Mouse (Mus musculus) limb, embryonic 12.5 days (tissue): Measurements from ENCODE around the gene Rnase11. TPM values are rescaled to one million over a fixed set of nuclear protein-coding genes. Genes with fewer than 3 reads are reported as not detected.

ENCODE experiments used
- ATAC-seq: fragments of 200-750 bp; cut with Nextera tagmentation; 2 replicates; pipeline ENCODE4 v1.8.0; 2017; ENCODE audit warnings: low read depth, moderate TSS enrichment; ENCODE audit not compliant: insufficient number of reproducible peaks, insufficient read depth, low FRiP score, low TSS enrichment
- H3K27ac ChIP-seq: fragments of 300-500 bp; sonication (generic); 2 replicates; pipeline ENCODE4 v1.5.1; 2016; ENCODE audit warnings: mild to moderate bottlenecking, moderate library complexity
- H3K27me3 ChIP-seq: fragments of 300-500 bp; sonication (generic); 2 replicates; pipeline ENCODE4 v1.6.1; 2016; ENCODE audit warnings: mild to moderate bottlenecking, moderate library complexity
- H3K36me3 ChIP-seq: fragments of 300-500 bp; sonication (generic); 2 replicates; pipeline ENCODE4 v1.6.1; 2016; ENCODE audit warnings: mild to moderate bottlenecking, moderate library complexity
- H3K4me1 ChIP-seq: fragments of 300-500 bp; sonication (generic); replicated peaks from 2 replicates; pipeline ENCODE4 v1.6.1; 2016
- H3K4me2 ChIP-seq: fragments of 300-500 bp; sonication (generic); 2 replicates; pipeline ENCODE4 v1.6.1; 2016; ENCODE audit warnings: mild to moderate bottlenecking, moderate library complexity
- H3K4me3 ChIP-seq: fragments of 300-500 bp; sonication (generic); replicated peaks from 2 replicates; pipeline ENCODE4 v1.5.1; 2016; ENCODE audit warnings: mild to moderate bottlenecking
- H3K9ac ChIP-seq: fragments of 300-500 bp; sonication (generic); replicated peaks from 2 replicates; pipeline ENCODE4 v1.6.1; 2016; ENCODE audit warnings: mild to moderate bottlenecking, moderate library complexity
- H3K9me3 ChIP-seq: fragments of 300-500 bp; sonication (generic); 2 replicates; pipeline ENCODE4 v1.6.1; 2016; ENCODE audit warnings: mild to moderate bottlenecking, moderate library complexity
- WGBS: fragments of 180-500 bp; shearing (Covaris S2); methylation state at CpG from one replicate; pipeline ENCODE4 v1.1.7; 2016; 5-methylcytosine and 5-hydroxymethylcytosine counted together
- polyA plus RNA-seq: library from polyadenylated mRNA; unstranded; fragments of >200 nt; fragmentation: Nextera tagmentation; extraction: Ambion mirVana; gene quantifications from 2 replicates; pipeline ENCODE4 v1.2.1, GENCODE M21; 2016

Rnase11 gene
- polyA plus RNA-seq, 1 experiment from 2014 or later: not detected

GRCm38 (mm10) chr14:51074335-51074734 is 24.4 kb upstream of the Rnase11 start, which contains the start of gene Olfr750:
TSS of gene Olfr750 (minus strand) at chr14:51074435.
- H3K4me3 ChIP-seq: no peak within 1 kb of the TSS
- WGBS: 88% methylated on average over 3 of the region's 3 CpGs
- ATAC-seq: no peak
- no peaks in the 10 kb centered on the region for H3K9me3 ChIP-seq
- H3K4me2 ChIP-seq: no peak within 1 kb of the TSS
- no peak within 1 kb of the TSS for H3K27ac ChIP-seq
- no peaks in the 10 kb centered on the region for H3K27me3 ChIP-seq
- no peak within 1 kb of the TSS for H3K9ac ChIP-seq
- no peaks in the 10 kb centered on the region for H3K36me3 ChIP-seq
- H3K4me1 ChIP-seq: no peaks in the 10 kb centered on the region

DNA sequence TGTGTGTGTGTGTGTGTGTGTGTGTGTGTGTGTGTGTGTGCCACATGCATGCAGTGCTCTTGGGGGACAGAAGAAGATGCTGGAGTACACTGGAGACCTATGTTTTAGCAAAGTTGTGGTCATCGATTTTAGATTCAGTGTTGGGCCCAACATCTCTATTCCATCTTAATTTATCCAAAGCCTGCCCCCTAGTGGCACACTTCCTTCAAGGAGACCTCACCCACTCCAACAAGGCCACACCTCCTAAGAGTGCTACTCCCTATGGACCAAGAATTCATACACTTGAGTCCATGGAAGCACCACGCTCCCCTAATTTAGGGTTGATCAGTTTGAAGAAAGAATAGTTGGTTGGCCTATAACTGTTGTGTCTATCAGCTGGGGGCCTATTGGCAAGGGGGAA is 19.7 kb upstream of the Rnase11 start:
- no peaks in the 10 kb centered on the region for H3K27me3 ChIP-seq
- H3K4me2 ChIP-seq: no peak overlapping the region
- H3K4me1 ChIP-seq: no peaks in the 10 kb centered on the region
- no peak overlapping the region for H3K9ac ChIP-seq
- H3K36me3 ChIP-seq: no peaks in the 10 kb centered on the region
- 94% methylated on average over 2 of the region's 2 CpGs for WGBS
- no peak overlapping the region for H3K27ac ChIP-seq
- no peaks in the 10 kb centered on the region for H3K9me3 ChIP-seq
- H3K4me3 ChIP-seq: no peak overlapping the region
- ATAC-seq: no peak

- no peak overlapping the region for H3K9ac ChIP-seq
- H3K27me3 ChIP-seq: no peaks in the 10 kb centered on the region
- H3K36me3 ChIP-seq: no peaks in the 10 kb centered on the region
- H3K4me1 ChIP-seq: no peaks in the 10 kb centered on the region
- no peak overlapping the region for H3K4me2 ChIP-seq
- no peak for ATAC-seq
- 93% methylated on average over 5 of the region's 5 CpGs for WGBS
- no peak overlapping the region for H3K4me3 ChIP-seq
- H3K27ac ChIP-seq: no peak overlapping the region
- no peaks in the 10 kb centered on the region for H3K9me3 ChIP-seq
These were observed 19.0 kb upstream of the Rnase11 start for GRCm38 (mm10) chr14:51068956-51069355.

- Histone ChIP-seq H3K36me3 (no peaks in the 10 kb centered on the region), H3K27me3 (no peaks in the 10 kb centered on the region), H3K4me1 (no peaks in the 10 kb centered on the region; the same call in 1 of the 2 replicates), H3K27ac (no peak overlapping the region), H3K4me3 (no peak overlapping the region), H3K4me2 (no peak overlapping the region), H3K9ac (no peak overlapping the region), H3K9me3 (no peaks in the 10 kb centered on the region)
- 79% methylated on average over 5 of the region's 5 CpGs for WGBS
- ATAC-seq: no peak
These were observed 10.8 kb upstream of the Rnase11 start for GRCm38 (mm10) chr14:51060761-51061160.

GRCm38 (mm10) chr14:51057401-51057831 is 7.5 kb upstream of the Rnase11 start, which contains the start of gene Rnase12:
TSS of gene Rnase12 (minus strand) at chr14:51057661.
- no peak for ATAC-seq
- H3K4me1 ChIP-seq: peaks cover 5% of the 10 kb centered on the region; the same call in 1 of the 2 replicates
- H3K9me3 ChIP-seq: no peaks in the 10 kb centered on the region
- WGBS: 73% methylated on average over 9 of the region's 9 CpGs
- no peaks in the 10 kb centered on the region for H3K36me3 ChIP-seq
- H3K4me3 ChIP-seq: no peak within 1 kb of the TSS
- H3K27ac ChIP-seq: no peak within 1 kb of the TSS
- no peak within 1 kb of the TSS for H3K4me2 ChIP-seq
- no peak within 1 kb of the TSS for H3K9ac ChIP-seq
- no peaks in the 10 kb centered on the region for H3K27me3 ChIP-seq

GRCm38 (mm10) chr14:51054243-51055237 is 4.6 kb upstream of the Rnase11 start:
- Histone ChIP-seq H3K4me3 (no peak overlapping the region), H3K9ac (no peak overlapping the region), H3K9me3 (no peaks in the 10 kb centered on the region), H3K36me3 (no peaks in the 10 kb centered on the region), H3K27ac (no peak overlapping the region), H3K27me3 (no peaks in the 10 kb centered on the region), H3K4me2 (no peak overlapping the region), H3K4me1 (peaks cover 5% of the 10 kb centered on the region; the same call in 1 of the 2 replicates)
- ATAC-seq: no peak
- WGBS: 80% methylated on average over 13 of the region's 13 CpGs

- no peak overlapping the region for H3K9ac ChIP-seq
- peaks cover 5% of the 10 kb centered on the region; the same call in 1 of the 2 replicates for H3K4me1 ChIP-seq
- no peak for ATAC-seq
- H3K27ac ChIP-seq: no peak overlapping the region
- no peaks in the 10 kb centered on the region for H3K9me3 ChIP-seq
- no peak overlapping the region for H3K4me2 ChIP-seq
- H3K36me3 ChIP-seq: no peaks in the 10 kb centered on the region
- 43% methylated on average over 5 of the region's 5 CpGs for WGBS
- H3K27me3 ChIP-seq: no peaks in the 10 kb centered on the region
- no peak overlapping the region for H3K4me3 ChIP-seq
These were observed 3.2 kb upstream of the Rnase11 start for GRCm38 (mm10) chr14:51053176-51053575.

- Histone ChIP-seq H3K9ac (no peak overlapping the region), H3K27me3 (no peaks in the 10 kb centered on the region), H3K36me3 (no peaks in the 10 kb centered on the region), H3K4me2 (no peak overlapping the region), H3K27ac (no peak overlapping the region), H3K4me3 (no peak overlapping the region), H3K4me1 (0 out of 2 replicates have a peak, but pooled peaks cover 5% of the 10 kb centered on the region), H3K9me3 (no peaks in the 10 kb centered on the region)
- no peak for ATAC-seq
- WGBS: 56% methylated on average over 5 of the region's 5 CpGs
These were observed 2.0 kb upstream of the Rnase11 start for GRCm38 (mm10) chr14:51051941-51052340.

DNA sequence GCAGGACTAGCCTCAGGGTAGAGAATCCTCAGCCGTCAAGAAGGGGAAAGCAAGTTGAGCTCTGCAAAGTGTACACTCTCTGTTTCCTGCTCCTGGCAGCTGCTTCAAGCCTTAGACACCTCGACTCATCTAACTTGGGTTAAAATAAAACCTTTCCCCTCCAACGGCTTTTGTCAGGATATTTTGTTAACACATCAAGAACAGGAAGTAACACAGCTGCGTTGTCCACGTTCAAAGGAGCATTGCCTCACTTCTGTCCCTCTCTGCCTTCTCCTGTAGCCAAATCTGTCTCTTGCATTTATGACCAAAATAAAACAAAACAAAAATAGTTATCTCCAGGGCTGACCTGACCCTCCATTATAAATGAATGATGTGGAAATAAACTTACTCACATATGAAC is 2.1 kb downstream of the Rnase11 start:
- H3K4me1 ChIP-seq: no peaks in the 10 kb centered on the region
- no peaks in the 10 kb centered on the region for H3K9me3 ChIP-seq
- no peak overlapping the region for H3K4me3 ChIP-seq
- H3K4me2 ChIP-seq: no peak overlapping the region
- ATAC-seq: no peak
- no peaks in the 10 kb centered on the region for H3K27me3 ChIP-seq
- H3K27ac ChIP-seq: no peak overlapping the region
- no peaks in the 10 kb centered on the region for H3K36me3 ChIP-seq
- 56% methylated on average over 5 of the region's 5 CpGs for WGBS
- no peak overlapping the region for H3K9ac ChIP-seq

GRCm38 (mm10) chr14:51041769-51042168 is 8.2 kb downstream of the Rnase11 start, which contains the start of gene Rnase9:
TSS of gene Rnase9 (minus strand) at chr14:51041869.
- Histone ChIP-seq H3K27ac (no peak within 1 kb of the TSS), H3K4me2 (no peak within 1 kb of the TSS), H3K4me3 (no peak within 1 kb of the TSS), H3K4me1 (no peaks in the 10 kb centered on the region), H3K27me3 (no peaks in the 10 kb centered on the region), H3K36me3 (no peaks in the 10 kb centered on the region), H3K9me3 (no peaks in the 10 kb centered on the region), H3K9ac (no peak within 1 kb of the TSS)
- 82% methylated on average over 6 of the region's 6 CpGs for WGBS
- no peak for ATAC-seq

- ATAC-seq: no peak
- H3K4me1 ChIP-seq: no peaks in the 10 kb centered on the region
- H3K27me3 ChIP-seq: no peaks in the 10 kb centered on the region
- H3K4me2 ChIP-seq: no peak overlapping the region
- no peak overlapping the region for H3K9ac ChIP-seq
- H3K27ac ChIP-seq: no peak overlapping the region
- H3K9me3 ChIP-seq: no peaks in the 10 kb centered on the region
- H3K36me3 ChIP-seq: no peaks in the 10 kb centered on the region
- H3K4me3 ChIP-seq: no peak overlapping the region
- 85% methylated on average over 4 of the region's 4 CpGs for WGBS
These were observed 13.7 kb downstream of the Rnase11 start for GRCm38 (mm10) chr14:51036214-51036613.
